Mouse (Mus musculus) stomach, postnatal 0 days (tissue): ENCODE data around the gene Wiz.

Experiments
- CTCF ChIP-seq: IDR thresholded peaks from 2 replicates; pipeline ENCODE4 v1.5.1; 2016; ENCODE audit warnings: antibody characterized with exemption, low read depth, mild to moderate bottlenecking, moderate library complexity
- EP300 ChIP-seq: optimal IDR thresholded peaks from 2 replicates; pipeline ENCODE3; 2016; ENCODE audit warnings: antibody characterized with exemption

- TF ChIP-seq CTCF (peak; percentile 75), EP300 (no peak)
Measured at GRCm38 (mm10) chr17:32431972-32432371, 42.7 kb upstream of the Wiz start.
